Mouse (Mus musculus): ENCODE results near the gene Cmtr1.

The Cmtr1 gene

DNA sequence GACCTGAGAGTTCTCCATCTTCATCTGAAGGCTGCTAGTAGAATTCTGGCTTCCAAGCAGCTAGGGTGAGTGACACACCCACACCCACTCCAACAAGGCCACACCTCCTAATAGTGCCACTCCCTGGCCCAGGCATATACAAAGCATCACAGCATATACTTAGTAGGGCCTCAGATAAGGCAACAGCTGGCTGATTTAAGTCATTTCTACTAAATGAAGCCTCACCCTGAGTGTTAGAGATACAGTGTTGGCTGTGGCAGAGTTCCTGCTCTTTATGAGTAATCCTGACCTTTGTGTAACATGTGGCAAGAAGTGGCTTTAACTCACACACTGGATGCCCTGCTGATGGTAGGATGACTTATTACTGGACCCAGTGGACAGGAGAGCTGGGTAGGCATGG lies 9.5 kb downstream of the Cmtr1 start:
- no peak for DNase-seq

DNA sequence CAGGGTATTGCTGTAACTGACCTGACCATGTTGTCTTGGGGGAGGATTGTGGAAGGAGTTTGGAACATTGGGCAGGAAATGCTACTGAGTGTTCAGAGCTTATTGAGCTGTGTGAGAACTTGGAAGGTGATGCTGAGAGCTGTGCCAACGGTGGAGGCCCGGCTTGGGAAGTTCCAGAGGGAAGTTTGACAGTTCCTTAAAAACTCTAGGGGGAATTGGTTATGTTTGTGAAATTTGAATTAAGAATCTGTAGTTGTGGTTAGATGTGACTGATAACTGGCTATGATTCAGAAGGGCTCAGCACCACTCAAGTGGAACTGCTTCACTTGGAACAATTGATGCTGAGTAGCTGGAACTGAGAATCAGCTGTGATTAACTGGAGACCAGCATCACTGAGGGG lies 10.6 kb downstream of the Cmtr1 start:
- no peak for DNase-seq

DNA sequence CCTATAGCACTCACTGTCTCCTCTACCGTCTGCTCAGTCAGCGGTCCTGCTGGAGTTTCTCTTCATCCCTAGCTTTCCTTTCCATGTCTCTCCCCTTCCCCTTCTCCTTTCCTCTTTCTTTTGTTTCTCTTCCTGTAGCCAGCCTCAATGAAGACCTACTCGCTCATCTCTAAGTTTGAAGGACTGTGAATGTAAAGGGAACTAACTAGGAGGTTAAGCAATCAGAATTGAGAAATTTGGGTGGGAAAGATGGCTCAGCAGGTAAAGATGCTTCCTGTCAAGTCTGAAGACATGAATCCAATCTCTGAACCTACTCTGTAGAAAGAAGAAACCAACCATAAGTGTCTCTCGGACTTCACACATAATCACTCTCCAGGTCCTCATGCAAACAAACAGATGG lies 12.9 kb downstream of the Cmtr1 start:
- no peak for DNase-seq

DNA sequence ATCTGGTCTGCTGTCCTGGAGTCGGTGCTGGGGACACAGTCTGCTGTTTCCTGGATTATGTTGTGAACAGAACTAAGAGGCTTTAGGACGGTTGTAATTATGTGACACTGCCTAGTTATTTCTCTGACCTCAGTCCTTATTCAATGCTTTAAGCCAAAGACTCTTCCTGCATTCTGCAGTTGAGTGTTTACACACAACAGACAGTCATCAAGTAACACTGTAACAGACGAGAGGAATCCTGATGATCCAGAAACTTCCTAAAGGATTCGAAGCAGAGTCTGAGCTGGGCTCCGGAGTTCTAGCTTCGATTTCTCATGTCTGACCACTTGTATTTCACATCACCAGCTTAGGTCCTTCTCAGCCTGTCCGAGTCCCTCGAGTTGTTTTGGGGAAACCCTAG lies 18.1 kb downstream of the Cmtr1 start:
- DNase-seq = no peak

DNA sequence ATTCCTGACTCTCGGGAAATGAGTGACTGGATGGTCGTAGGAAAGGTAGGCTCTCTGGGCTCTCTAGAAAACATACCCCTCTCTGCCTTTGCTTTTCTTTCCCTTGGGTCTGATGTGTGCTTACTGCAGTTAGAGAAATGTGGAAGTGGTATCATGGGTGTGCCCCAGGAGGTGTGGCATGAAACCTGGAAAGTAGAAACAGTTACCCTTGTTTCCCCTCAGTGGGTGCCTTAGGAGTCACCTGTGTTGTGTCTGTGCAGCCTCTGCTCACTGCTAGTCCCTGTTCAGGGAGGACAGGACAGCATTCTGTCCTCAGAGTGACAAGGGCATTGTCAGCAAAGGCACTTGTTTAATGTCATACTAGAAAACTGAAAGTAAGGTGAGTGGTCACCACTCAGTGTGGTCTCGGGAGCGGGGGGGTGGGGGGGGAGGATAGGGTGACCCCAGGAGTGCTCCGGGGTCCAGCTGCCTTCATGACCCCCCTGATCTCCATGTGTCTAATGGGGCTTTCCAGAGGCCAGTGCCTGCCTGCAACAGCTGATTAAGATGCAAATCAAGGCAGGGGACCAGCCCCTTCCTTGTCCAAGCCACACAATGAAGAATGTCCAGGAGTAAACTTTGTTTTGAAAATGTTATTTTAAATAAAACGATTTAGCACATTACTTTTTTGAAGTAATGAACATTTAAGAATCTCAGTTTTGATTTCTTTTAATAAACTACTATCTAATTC lies 18.8 kb downstream of the Cmtr1 start:
- no peak for DNase-seq

DNA sequence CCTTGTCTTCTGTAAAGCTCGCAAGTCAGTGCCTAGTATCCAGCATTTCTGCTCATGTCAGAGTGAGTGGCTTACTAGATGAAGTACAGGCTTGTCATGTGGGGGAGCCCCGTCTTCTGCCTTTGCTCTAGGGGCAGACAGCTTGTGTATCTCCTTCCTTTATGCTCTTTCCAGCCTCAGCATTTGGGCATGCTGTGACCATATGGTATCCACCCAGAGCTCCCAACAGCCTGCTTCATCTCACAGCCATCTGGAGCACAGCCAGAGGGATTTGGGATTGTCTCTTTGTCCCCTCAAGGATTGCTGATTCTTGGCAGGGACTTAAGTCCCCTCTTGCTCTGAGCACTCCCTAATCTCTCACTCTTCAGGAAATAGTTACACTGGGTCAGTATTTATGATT lies 19.8 kb downstream of the Cmtr1 start:
- no peak for DNase-seq

DNA sequence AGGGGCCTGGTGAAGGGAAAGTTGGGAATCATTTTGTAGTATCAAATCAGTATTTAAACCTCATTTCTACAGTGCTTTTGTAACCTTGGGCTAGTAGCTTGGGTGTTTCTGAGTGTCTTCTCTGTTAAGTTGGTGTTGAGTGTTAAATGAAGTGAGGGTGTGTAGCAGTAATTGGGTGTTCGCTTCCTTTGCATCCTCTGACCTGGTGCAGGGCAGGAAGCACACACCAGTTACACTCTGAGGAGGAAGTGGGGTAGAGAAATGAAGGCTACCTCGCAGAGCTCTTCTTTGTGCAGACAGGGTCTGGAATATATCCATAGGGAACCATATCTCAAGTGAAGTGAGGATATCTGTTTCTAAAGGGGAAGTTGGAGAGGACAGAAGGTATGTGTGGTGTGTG lies 20.5 kb downstream of the Cmtr1 start:
- no peak for DNase-seq

DNA sequence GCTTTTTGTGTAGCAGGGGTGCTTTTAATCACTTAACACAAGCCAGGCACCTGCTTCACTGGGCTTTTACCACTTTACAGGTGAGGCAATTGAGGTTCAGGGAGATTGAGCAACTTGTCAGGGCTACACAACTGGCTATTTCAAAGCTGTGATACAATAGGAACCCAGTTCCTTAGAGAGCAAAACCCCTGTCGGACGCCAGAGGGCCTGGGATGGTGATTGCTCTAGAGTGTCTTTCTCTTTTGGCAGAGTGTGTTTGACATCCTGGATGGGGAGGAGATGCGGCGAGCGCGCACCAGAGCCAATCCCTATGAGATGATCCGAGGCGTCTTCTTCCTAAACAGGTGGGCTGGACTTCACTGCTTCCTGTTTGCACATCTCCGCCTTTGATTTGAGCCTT lies 21.3 kb downstream of the Cmtr1 start:
- DNase-seq = no peak

DNA sequence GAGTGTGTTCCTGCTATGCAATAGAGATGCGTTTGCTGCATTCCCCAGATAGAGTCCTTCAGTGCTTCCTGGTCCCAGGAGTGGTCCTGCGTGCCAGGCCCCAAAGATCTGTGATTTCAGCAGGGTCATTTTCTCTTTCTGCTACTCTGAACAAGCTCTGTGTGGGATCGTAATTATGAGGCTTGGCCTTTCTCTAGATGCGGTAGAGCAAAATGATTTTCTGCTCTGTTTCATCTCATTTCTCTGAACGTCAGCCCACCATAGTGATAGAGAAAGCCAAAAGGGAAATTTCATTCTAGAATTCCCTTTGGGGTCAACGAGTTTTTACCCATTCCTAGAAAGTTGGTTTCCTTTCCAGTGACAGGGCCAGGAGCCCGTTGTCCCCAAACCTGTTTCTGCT lies 21.9 kb downstream of the Cmtr1 start:
- no peak for DNase-seq

DNA sequence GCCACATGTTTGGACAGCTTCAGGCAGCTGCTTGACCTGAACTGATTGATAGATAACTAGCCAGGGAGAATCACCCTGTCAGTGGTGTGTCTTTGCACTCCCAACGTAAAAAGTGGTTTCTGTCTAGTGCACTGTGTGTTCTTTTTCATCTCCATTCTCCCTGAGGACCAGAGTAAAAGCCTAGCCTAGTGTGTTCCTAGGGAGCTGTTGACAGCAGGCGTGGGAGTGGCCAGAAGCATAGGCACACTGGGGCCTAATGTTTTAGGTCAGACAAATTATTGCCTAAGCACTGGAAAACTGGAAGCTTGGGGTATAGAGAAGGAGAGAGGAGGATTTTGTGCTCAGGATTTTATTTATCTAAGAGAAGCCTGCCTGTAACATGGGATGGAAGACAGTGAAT lies 22.7 kb downstream of the Cmtr1 start:
- DNase-seq = no peak

DNA sequence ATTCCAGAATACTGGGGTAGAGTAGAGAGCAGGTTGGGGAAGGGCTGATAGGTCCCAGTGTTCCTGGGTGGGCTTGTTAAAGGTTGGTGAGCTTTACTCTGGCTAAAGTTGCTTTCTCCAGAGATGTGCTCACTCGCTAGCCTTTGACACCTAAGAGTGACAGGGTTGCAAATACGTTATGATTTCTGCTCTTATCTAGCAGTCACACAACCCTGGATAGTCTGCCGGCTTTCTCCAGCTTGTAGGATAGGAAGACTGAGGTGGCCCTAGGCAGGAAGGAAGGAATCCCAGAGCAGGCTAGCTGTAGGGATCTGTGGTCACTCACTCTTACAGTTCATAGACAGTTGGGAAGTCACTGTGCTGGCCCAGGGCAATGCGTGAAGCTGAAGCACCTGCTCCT lies 23.9 kb downstream of the Cmtr1 start:
- DNase-seq = no peak

DNA sequence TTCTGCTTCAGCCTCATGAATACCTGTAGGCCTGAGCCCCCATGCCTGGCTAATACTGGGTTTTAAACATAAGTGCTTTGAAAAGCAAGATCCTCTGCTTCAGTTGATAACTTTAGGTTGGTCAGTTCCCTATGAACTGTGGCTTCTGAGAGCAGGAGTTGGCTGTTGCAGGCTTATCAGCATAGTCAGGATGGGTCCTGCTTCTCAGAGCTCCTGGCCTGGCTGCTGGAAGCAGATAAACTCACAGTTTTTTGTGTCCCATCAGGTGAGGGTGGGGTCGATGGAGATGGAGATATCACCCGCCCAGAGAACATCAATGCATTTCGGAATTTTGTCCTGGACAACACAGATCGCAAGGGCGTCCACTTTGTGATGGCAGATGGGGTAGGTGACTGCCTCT lies 26.4 kb downstream of the Cmtr1 start:
- DNase-seq = no peak

DNA sequence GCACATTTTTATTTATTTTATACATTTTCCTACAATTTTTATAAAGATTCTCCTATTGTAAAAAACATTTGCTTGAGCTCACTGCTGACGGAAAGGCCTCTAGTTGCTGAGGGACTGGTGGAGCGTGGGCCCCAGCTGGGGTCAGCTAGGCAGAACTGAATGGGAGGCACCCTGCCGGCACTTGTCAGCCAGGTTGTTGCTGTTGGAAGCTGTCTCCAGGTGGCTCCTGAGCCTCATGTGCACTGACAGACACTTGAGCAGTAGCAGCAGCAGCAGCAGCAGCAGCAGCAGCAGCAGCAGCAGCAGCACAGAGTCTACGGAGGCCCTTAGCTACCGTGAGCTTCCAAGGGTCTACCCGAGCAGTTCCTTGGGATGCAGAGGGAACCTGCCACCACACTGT lies 27.0 kb downstream of the Cmtr1 start:
- DNase-seq = no peak

DNA sequence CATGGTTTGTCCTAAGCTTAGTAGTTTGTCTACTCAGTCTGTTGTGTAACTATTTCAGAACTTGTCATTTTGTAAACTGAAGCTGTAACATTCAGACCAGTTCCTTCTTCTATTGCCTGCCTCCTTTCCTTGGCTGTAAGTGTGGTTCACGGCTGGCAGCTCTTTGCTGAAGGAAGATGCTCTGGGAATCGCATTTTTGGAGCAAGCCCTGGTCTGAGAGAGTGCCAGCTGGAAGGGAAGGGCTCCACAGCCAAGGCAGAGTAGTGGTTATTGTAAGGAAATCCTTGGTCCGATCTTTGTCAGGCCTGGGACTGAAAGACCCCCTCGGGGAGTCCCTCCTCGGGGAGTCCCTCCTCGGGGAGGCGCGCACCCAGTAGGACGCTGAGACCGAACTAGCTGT lies 28.2 kb downstream of the Cmtr1 start:
- DNase-seq = no peak

DNA sequence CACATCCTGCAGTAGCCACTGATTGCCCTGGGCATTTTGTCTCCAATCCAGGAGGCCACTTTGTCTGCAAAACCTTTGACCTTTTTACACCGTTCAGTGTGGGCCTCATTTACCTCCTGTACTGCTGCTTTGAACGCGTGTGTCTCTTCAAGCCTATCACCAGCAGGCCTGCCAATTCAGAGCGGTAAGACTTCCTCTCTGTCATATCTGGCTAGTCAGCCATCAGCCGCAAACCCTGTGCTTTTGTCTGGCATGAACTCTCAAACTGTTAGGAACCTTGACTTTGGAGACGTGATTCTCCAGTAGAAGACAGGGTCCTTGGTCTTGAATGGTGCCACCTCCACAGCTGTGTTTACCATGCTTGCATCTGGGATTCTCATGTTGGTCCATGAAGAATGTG lies 29.9 kb downstream of the Cmtr1 start:
- no peak for DNase-seq

DNA sequence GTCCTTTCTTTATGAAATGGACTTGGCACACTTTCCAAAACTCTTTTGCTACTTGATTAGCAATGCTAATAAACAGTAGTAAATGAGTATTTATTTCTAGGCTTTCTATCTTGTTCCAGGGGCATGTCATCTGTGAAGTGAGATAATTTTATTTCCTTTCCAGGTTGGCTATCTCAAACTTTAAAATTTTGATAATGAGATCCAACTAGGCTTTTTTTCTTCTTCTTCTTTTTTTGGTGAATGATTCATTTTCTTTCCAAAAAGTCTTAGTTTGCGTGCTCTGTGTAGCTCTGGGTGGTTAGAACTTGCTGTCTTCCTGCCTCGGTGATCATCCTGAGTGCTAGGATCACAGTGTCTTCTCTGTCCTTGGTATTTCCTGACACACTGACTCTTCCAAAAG lies 32.4 kb downstream of the Cmtr1 start:
- no peak for DNase-seq

DNA sequence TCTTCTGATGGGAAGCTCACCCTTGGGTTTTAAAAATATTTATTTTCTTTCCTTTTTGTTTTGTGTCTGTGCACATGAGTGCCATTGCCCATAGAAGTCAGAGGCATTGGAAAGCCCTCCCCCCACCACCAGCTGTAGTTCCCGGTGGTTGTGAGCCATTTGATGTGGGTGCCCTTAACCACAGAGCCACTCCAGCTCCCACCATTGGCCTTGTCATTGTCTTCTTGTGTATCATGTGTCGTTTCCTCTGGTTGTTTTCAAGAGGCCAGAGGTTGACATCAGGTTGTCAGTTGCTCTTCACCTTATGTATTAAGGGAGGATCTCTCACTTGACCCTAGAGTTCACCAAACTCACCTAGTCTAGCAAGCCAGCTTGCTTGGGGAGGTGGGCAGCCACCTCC lies 33.2 kb downstream of the Cmtr1 start:
- DNase-seq = no peak

DNA sequence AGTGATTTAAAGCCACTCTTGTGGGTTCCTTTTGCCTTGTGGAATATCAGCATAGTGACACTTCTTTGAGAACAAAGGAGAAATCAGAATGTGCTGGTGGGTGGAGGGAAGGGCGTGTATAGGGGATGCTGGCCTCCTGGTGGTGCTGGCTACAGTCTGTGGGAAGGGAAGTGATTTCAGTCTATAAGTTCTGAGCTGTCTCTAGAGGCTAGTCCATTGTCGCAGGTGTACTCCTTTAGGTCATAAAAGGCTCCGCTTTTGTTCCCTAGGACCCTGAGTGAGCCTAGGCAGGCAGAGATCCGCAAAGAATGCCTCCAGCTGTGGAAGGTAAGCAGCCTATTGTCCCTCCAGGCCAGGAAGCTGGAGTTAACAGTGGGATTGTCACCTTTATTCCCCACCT lies 34.1 kb downstream of the Cmtr1 start:
- no peak for DNase-seq

DNA sequence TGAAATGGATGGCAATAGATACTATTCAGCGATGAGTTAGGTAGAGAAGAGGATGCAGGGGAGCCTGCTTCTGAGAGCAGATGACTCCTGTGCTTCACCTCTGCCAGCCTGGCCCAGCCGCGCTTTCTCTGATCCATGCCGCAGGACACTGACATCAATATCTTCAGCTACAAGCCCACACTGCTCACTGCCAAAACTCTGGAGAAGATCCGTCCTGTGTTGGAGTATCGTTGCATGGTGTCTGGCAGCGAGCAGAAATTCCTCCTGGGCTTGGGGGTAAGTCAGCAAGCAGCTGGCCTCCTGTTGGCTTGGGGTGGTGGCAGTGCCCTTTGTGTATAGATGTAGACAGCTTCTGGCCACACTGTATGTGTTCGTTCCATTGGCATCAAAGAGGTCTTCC lies 36.5 kb downstream of the Cmtr1 start:
- DNase-seq = no peak

DNA sequence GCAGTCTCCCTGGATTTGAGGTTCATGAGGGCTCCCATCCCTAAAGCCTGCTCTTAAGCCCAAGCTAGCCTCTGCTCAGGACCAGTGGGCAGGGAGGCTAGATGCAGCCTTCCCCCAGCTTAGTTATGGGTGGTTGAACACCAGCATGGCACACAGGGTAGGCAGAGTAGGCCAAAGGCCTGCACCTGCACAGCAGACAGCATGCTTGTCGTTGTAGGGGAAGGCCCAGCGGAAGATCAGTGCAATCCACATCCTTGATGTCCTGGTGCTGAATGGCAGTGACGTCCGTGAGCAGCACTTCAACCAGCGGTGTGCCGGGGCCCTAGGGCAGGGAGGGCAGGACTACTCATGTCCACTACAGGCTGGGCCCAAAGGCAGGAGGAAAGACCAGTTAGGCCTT lies 38.0 kb downstream of the Cmtr1 start:
- DNase-seq = no peak

DNA sequence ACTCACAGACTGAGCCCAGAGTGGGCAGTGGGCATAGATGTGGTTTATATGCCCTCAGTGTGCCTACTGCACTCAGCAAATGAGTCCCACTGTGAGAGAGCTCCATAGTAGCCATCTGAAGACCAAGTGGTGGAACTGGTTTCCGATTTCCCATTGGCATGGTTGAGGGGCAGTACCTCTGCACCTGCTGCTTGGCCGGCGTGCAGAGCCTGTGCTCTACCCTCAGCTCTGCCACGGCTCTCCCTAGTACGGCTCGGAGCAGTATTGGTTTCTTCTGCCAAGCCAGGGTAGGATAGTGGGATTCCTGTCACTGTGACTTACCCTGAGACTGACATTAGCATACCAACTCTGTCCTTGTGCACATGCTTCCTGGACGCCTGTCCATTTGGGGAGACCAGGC lies 40.2 kb downstream of the Cmtr1 start:
- no peak for DNase-seq

DNA sequence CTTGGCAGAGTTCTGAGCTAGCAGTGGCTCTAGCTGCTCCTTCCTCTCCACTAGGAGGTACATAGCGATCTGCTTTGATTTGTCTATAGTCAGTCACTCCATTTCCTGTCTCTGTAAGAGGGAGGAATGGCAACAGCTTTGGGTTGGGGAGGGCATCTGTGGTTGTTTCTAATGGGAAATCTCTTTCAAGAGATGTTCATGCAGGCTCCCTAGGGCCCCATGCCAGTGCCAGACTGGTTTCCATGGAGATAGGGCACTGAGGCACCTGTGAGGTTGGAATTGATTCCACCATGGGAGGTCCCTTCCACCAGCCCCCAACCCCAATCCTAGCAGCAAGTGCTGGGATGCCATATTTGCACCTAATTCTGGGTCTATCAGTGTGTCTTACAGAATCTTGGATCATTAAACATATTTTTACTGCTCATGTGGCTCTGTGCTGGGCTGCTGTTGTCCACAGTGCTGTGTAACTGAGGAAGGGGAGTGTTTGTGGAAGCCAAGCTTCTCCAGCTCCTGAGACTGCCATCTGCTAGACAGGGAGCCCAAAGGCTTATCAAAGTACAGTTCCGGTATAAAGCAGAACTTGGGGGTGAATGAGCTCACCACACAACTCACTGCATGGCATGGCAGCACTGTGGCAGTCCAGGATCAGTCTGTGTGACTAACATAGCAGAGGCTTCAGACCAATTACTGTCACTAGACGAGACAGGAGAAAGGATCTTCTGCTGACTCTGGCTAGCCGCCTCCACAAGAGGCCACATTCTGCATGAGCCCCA lies 42.7 kb downstream of the Cmtr1 start:
- no peak for DNase-seq

DNA sequence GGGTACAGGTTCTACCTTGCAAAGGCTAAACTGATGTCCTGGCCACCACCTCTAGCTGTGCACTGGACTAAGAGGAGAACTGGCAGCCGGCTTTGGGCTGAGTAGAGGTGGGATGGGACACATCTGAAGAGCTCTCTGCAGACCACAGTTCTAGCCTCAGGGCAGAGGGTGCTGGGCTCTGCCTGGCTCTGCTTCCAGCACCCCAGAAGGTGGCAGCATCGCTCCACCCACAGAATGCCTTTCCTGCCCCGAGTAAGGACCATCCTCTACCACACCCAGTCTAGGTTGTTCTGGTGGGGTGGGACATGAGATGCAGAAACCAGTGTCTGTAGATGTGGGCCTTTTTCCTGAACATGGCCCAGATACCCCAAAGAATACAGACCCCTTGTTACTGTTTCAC lies 44.4 kb downstream of the Cmtr1 start:
- DNase-seq = peak; percentile 44

DNA sequence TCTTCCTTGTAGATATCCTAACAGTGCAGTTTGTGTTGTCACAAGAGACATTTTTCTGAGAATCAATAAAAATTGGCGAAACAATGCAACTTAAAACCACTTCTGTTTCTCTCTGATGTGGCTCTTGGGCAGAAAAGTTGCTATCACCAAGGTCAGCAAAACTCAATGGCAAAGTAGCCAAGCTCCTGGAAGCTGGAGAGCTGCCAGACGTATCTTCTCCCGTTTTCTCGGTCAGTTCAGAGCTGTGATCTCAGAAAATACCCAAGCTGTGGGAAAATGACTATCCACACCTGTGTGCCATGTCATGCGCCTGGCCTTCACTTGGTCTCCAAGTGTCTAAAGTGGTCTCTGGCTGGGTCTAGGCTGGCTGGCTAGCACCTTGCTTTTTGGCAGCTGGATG lies 45.5 kb downstream of the Cmtr1 start:
- no peak for DNase-seq

DNA sequence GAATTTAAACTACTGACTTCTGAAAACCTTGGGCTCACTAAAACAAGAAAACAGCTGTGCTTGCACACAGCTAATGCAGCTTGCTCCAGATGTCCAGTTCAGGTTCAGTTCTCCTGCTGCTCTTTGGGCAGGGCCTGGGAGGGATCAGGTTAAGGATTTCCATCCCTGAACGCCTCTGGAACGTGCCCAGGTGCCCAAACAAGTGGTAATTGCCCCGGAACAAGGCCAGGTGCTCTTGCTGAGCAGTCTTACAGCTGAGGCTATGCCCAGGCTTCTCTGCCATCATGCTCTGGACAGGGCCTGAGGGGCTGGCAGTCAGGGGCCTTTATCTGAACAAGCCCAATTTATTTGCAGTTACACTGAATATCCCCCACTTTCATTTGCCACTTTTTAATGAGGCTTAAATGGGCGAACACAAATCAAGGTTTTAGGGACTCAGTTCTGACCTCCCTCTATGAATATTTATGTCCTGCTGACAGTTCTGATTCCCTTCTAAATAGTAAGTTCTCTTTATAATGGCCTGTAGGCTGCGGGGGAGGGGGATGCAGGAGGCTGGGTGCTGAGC lies 46.7 kb downstream of the Cmtr1 start:
- DNase-seq = no peak
